Mouse (Mus musculus) telencephalon, adult 2 months (tissue): ENCODE results near the gene Ddah1.

Source experiments
- DNase-seq: peaks from one replicate; pipeline ENCODE4 v3.0.0-alpha.2; 2011; ENCODE audit warnings: low read depth, low spot score

The Ddah1 gene

GRCm38 (mm10) chr3:145806502-145806901 lies 48.0 kb downstream of the Ddah1 start:
- DNase-seq, result no peak

- no peak for DNase-seq
Measured at GRCm38 (mm10) chr3:145816807-145817206, 58.3 kb downstream of the Ddah1 start.

DNA sequence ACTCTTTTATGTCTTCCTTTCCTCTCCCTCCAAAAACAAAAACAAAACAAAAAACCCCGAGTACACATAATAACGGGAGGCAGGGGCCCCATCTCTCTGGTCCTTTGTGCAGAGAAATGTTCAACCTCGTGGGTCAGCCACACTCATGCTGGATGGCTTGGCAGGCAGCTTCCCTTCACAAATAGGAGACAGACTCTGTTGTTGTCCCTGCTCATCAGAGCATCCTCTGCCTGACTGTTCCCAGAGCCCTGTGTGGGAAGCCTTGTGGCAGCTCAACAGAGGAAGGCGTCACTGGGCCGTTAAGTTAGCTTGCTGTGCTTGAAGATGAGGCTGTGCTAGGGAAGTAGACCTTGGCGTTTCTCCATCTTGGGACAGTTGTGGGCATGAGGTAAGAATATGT lies 58.8 kb downstream of the Ddah1 start:
- no peak for DNase-seq

GRCm38 (mm10) chr3:145820439-145820838 lies 62.0 kb downstream of the Ddah1 start:
- DNase-seq, result no peak

GRCm38 (mm10) chr3:145820938-145821337 lies 62.5 kb downstream of the Ddah1 start:
- no peak for DNase-seq

- no peak for DNase-seq
Measured at GRCm38 (mm10) chr3:145822201-145822600, 63.7 kb downstream of the Ddah1 start.

DNA sequence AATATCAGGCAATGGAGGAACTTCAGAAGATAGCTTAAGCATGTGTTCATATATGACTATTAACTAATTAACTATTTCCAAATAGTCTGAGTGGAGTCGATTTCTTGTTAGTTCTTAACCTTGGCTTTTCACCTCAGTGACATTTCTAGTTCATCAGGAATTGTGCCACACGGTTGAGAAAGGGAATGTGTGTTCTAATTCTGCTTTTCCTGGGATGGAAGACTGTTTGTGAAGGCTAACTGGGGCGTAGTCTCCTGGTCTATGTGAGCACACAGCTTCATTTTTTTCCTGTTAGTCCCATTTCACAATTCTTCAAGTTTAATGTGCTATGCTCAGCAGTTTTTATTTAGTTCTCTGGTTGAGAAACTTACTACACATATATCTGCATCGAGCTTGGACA lies 65.2 kb downstream of the Ddah1 start:
- DNase-seq, result no peak

- no peak for DNase-seq
Measured at GRCm38 (mm10) chr3:145825416-145826055, 67.1 kb downstream of the Ddah1 start.

DNA sequence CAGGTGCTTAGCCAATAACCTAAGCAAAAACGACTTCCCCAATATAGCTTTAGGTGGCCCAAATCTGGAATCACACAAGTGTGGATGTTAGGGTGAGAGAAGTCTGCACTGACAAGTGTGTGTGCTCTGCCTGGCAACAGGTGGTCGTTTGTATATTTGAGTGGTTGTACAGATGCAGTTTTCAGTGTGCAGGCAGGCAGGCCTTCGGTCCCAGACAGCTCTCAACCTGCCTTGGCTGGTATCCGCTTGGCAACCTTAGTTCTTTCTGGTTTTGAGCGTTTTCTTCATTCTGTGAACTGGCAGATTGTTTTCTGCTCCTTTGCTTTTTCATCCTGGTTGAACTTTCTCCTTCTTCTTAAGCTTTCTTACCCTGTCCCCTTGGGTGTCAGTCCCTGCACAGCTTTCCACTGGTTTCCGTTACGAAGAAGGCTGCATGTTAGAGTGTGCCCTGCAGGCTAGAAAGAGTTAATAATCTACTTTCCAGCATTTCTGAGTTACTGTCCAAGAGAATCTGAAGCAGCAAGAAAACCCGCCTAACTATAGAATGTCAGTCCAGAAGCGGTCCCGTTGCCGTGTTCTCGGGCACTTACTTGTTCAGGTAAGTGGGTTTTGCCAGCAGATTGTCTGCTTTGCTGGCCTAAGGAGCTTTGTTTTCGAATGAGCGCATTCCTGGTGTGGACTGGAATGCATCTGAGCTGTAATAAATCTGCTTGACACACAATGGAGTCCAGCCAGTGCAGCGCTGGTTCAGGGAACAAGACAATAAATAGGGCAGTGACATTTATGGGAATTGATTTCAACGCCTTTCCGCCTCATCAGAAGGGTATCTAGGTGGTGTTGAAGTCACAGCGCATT lies 68.9 kb downstream of the Ddah1 start:
- no peak for DNase-seq

GRCm38 (mm10) chr3:145828906-145829305 lies 70.4 kb downstream of the Ddah1 start:
- DNase-seq, result no peak

- peak; percentile 83 for DNase-seq
Measured at GRCm38 (mm10) chr3:145833948-145834538, 75.6 kb downstream of the Ddah1 start.

DNA sequence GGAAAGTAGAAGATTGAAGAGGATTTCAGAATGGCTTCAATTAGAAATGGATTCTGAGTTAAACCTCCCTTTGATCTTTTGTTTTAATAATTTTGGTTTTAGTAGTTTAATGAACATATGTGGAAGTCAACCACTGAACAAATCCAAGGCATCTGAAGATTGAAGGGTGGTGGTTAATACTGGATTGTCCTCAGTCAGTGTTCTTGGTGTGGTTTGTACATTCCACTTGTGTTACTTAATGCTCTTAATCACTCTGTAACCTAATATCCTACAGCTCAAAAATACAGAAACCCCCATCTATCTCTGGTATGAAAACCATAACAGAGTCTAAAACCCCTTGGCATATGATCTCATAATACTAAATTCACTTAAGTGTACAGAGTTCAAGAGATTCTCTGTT lies 79.8 kb downstream of the Ddah1 start:
- no peak for DNase-seq

DNA sequence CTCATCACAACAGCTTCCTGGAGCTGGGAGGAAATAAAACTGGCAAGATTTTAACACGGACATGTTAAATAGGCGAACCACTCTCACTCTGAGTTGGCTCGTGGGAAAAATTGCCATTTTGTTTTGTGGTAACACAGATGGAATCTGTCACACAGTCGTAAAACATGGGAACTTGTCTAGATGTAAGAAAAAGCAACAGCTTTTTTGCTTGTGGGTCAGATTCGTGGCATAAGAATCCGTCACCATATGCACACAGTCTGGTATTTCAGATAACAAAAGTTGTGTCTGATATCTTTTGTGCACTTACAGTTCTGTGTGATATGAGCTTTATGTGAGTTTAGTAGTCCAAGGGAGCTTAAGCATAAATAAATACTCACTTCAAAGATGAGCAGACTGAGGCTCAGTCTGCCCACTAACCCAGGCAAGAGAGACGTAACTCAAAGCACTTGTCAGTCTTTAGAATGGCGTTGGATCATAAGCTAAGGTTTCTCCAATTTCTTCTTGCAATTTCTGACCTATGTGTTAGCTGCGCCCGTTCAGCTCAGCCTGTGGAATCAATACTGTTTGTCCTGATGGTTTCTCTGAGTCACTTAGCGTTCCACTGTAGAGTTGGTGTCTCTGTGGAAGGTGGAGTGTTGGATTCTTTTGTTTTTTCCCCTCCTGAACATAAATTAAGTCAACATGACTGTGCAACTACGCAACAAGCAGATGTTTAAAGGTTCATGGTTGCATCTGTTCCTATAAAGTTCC lies 83.7 kb downstream of the Ddah1 start:
- DNase-seq, result no peak

- no peak for DNase-seq
Measured at GRCm38 (mm10) chr3:145843836-145844235, 85.4 kb downstream of the Ddah1 start.

GRCm38 (mm10) chr3:145844891-145845290 lies 86.4 kb downstream of the Ddah1 start:
- no peak for DNase-seq

DNA sequence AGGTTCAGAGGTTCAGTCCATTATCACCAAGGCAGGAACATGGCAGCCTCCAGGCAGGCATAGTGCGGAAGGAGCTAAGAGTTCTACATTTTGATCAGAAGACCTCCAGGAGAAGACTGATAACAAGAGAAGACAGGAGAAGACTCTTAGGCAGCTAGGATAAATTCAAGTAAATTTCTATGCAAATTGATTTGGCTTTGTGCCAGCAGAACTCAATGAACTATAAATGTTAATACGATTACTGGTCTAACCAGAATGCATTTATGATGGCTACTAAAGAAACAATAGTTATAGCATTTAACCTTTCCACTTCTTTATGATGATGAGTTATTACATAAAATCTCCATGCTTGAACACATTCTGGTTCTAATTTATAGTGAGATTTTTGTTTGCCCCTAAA lies 87.8 kb downstream of the Ddah1 start:
- DNase-seq, result no peak

DNA sequence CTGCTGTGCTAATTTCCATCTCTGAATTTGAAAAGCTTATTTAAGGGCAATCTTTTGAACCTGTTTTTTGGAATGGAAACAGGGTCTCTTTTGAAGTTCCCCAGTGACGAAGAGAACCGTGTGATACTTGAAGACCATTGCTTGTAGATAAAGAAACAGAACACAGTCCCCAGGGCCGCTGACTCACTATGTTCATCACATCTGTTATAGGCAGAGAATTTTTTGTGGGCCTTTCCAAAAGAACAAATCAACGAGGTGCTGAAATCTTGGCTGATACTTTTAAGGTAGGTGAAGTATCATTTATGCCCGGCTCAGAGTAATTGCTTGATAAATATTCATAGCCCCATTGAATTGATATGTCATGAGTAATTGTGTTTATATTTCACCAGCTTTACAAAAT lies 93.6 kb downstream of the Ddah1 start:
- no peak for DNase-seq

DNA sequence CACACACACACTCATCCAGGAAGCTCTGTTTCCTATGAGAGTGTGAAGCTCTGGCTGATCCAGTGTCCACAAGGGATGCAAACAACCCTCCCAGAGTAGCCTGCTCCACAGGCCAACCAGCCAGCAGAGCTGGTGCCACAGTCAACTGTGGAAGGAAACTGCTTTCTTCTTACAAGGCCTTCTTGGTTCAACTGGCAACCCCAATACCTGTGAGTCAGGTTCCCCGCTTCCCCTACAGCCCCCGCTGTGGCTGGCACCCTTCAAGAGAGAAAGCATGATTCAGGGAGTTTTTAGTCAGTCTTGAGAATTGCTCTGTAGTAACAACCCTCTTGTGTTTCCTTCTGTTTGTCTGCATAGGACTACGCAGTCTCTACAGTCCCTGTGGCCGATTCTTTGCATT lies 94.3 kb downstream of the Ddah1 start:
- no peak for DNase-seq

DNA sequence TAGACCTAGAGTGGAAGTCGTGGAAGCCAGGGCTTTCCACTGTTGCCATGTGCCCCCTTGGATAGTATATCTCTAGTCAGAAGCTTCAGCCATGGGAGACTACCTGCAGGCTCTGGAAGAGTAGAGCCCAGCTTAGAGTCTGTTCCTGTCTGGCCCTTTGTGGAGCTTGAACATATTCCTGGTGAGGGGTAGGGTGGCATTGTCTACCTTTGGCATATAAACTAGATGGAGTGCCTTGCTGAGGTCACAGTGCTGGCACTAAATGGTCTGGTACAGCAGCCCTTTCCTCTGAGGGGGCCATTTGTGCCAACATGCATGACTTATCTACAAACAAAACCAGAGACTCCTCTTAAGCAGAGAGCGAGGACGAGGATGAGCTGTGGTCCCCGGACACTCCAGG lies 95.2 kb downstream of the Ddah1 start:
- DNase-seq, result no peak

DNA sequence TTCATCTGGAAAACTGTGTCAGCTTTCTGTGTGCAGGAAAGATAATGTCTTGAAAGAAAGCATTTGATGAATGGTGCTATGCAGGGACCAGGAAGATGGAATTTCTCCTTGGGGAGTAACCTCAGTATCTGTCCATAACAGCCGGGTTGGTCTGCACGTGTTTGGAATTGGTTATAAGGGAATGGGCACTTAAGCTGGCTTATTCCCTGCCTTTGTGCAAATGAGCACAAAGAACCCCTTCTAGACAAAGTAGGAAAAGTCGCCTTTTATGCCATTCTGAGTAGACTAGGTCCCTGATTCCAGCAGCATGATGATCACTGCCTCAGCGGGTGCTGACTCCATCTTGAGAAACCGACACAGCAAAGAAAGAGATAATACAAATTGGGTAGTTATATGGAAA lies 96.0 kb downstream of the Ddah1 start:
- no peak for DNase-seq

DNA sequence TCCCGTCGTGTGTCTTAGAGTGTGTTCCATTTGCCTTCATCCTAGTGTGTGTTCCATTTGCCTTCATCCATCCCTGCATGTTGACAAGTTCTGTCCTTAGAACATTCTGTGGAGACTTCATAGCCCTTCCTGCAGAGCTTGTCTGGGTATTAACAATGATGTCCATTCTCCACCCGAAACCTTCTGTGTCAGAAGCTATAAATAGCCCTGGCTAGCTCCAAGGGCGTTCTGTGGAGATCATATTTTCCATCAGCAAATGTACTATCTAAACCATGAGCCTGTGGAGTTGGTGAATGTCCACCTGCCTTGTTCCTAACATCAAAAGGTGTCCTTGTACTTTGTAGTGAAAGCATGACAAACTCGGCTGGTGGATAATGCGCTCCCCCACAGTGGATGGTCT lies 96.8 kb downstream of the Ddah1 start:
- DNase-seq, result no peak

GRCm38 (mm10) chr3:145858388-145858787 lies 99.9 kb downstream of the Ddah1 start:
- DNase-seq, result no peak
